In genomic region chr11:51967443-51968401, GRCm38 (mm10) we compare ENCODE assay signal across 8 mouse cellular contexts. TPM values are rescaled to one million over a fixed set of nuclear protein-coding genes. Genes with fewer than 3 reads are reported as not detected.
DNase-seq lines count a peak whose midpoint lies in the region; ATAC-seq and TF ChIP-seq lines count a peak whose summit lies in the region.

Gene Cdkn2aipnl, plus strand, starts transcription at chr11:51967661.

- peaks cover 32% of the 10 kb centered on the region for H3K36me3 ChIP-seq in hindbrain, embryonic 10.5 days
- H3K36me3 ChIP-seq in lung, postnatal 0 days (ENCODE audit: insufficient read depth, low read length) = peaks cover 18% of the 10 kb centered on the region; the same call in 1 of the 2 replicates

- peak within 1 kb of the TSS; percentile 90 for H3K27ac ChIP-seq in hindbrain, embryonic 10.5 days
- H3K27ac ChIP-seq in lung, postnatal 0 days (ENCODE audit: low read length) = peak within 1 kb of the TSS; percentile 60

- peak; percentile 97 for TF ChIP-seq CTCF in lung, postnatal 0 days (IDR thresholded peaks at IDR 0.05)

- ATAC-seq in frontal cortex, adult (ENCODE audit: low TSS enrichment) = peak; percentile 98
- ATAC-seq in lung, postnatal 0 days = peak; percentile 97

- 4% methylated on average over 63 of the region's 63 CpGs for WGBS in hindbrain, embryonic 10.5 days
- WGBS in lung, postnatal 0 days = 3% methylated on average over 62 of the region's 63 CpGs

- H3K9me3 ChIP-seq in hindbrain, embryonic 10.5 days = no peaks in the 10 kb centered on the region
- no peaks in the 10 kb centered on the region for H3K9me3 ChIP-seq in lung, postnatal 0 days (ENCODE audit: low read length)

- H3K9ac ChIP-seq in lung, postnatal 0 days (replicated peaks; ENCODE audit: low read depth) = peak within 1 kb of the TSS; percentile 60

- peak; percentile 81 for DNase-seq in MEL-GATA-1-ER (ENCODE audit: extremely low read depth, low read depth)
- DNase-seq in cerebellum, adult 8-10 months = peak; percentile 96
- peak; percentile 95 for DNase-seq in hindbrain, embryonic 10.5 days (ENCODE audit: low spot score)
- peak; percentile 93 for DNase-seq in layer of hippocampus, adult 9-11 months
- peak; percentile 95 for DNase-seq in lung, postnatal 0 days (ENCODE audit: low spot score)
- peak; percentile 99 for DNase-seq in ovary, postnatal 14 days (ENCODE audit: low spot score)
- DNase-seq in thymus, postnatal 14 days = peak; percentile 99

- H3K4me2 ChIP-seq in lung, postnatal 0 days (replicated peaks; ENCODE audit: low read depth, low read length) = peak within 1 kb of the TSS; percentile 78

- peak within 1 kb of the TSS; percentile 63 for H3K4me3 ChIP-seq in hindbrain, embryonic 10.5 days
- peak within 1 kb of the TSS; percentile 62 for H3K4me3 ChIP-seq in lung, postnatal 0 days (ENCODE audit: low read depth, low read length)

- H3K27me3 ChIP-seq in hindbrain, embryonic 10.5 days (ENCODE audit: insufficient read depth, poor library complexity, severe bottlenecking) = no peaks in the 10 kb centered on the region
- no peaks in the 10 kb centered on the region for H3K27me3 ChIP-seq in lung, postnatal 0 days (replicated peaks; ENCODE audit: insufficient read depth, low read length)

- peaks cover 19% of the 10 kb centered on the region for H3K4me1 ChIP-seq in hindbrain, embryonic 10.5 days (replicated peaks)
- 0 out of 2 replicates have a peak, but pooled peaks cover 3% of the 10 kb centered on the region for H3K4me1 ChIP-seq in lung, postnatal 0 days (ENCODE audit: insufficient read depth, low read depth, low read length)

- no peak for TF ChIP-seq EP300 in lung, postnatal 0 days (IDR thresholded peaks at IDR 0.05)

RNA-seq across cellular contexts. Expression of gene Cdkn2aipnl, which starts in this region (rescaled TPM):
- polyA plus RNA-seq in hindbrain, embryonic 10.5 days (2016; fragmentation: Nextera tagmentation; extraction: Ambion mirVana) = 133 and 134 TPM in 2 replicates
- 55.9 and 56.9 TPM in 2 replicates for polyA plus RNA-seq in lung, postnatal 0 days (2015; fragmentation: Nextera tagmentation; extraction: Ambion mirVana)

Comparison
In these comparisons a context has a peak if more than half of its experiments do, and no peak if none do; other contexts are left out.
1. Peak in every context shown above with its lines: DNase-seq, ATAC-seq, H3K4me3 ChIP-seq and H3K27ac ChIP-seq.